Mouse (Mus musculus) fibroblast of lung, adult 2 months (primary cell): ENCODE data around the gene Sars2.

Source experiments
- DNase-seq: peaks from one replicate; pipeline ENCODE4 v3.0.0-alpha.2; 2011; ENCODE audit warnings: low read depth

The Sars2 gene

GRCm38 (mm10) chr7:28780067-28780658, 38.4 kb downstream of the Sars2 start:
- peak; percentile 66 for DNase-seq

- DNase-seq, result no peak
Observed at GRCm38 (mm10) chr7:28780857-28781256, 39.1 kb downstream of the Sars2 start.

GRCm38 (mm10) chr7:28781261-28781663, 39.5 kb downstream of the Sars2 start:
- no peak for DNase-seq

- DNase-seq, result no peak
Observed at GRCm38 (mm10) chr7:28785161-28785560, 43.4 kb downstream of the Sars2 start.

- DNase-seq, result no peak
Observed at GRCm38 (mm10) chr7:28787884-28788283, 46.1 kb downstream of the Sars2 start.

- no peak for DNase-seq
Observed at GRCm38 (mm10) chr7:28788307-28789195, 46.8 kb downstream of the Sars2 start, which contains the start of gene Rinl. Rinl (plus strand) TSS chr7:28788969.

GRCm38 (mm10) chr7:28789235-28789634, 47.4 kb downstream of the Sars2 start:
- no peak for DNase-seq

- DNase-seq, result no peak
Observed at GRCm38 (mm10) chr7:28790066-28790806, 48.4 kb downstream of the Sars2 start.

- DNase-seq, result no peak
Observed at GRCm38 (mm10) chr7:28791706-28792105, 49.9 kb downstream of the Sars2 start.

GRCm38 (mm10) chr7:28792391-28793185, 50.8 kb downstream of the Sars2 start:
- DNase-seq, result no peak

GRCm38 (mm10) chr7:28793834-28794233, 52.0 kb downstream of the Sars2 start:
- DNase-seq, result no peak

- no peak for DNase-seq
Observed at GRCm38 (mm10) chr7:28794496-28794895, 52.7 kb downstream of the Sars2 start.

- DNase-seq, result no peak
Observed at GRCm38 (mm10) chr7:28795832-28796231, 54.0 kb downstream of the Sars2 start.

GRCm38 (mm10) chr7:28796562-28796975, 54.8 kb downstream of the Sars2 start:
- no peak for DNase-seq

GRCm38 (mm10) chr7:28799994-28800393, 58.2 kb downstream of the Sars2 start:
- no peak for DNase-seq

GRCm38 (mm10) chr7:28801451-28801850, 59.7 kb downstream of the Sars2 start:
- no peak for DNase-seq

- peak; percentile 89 for DNase-seq
Observed at GRCm38 (mm10) chr7:28801901-28802670, 60.3 kb downstream of the Sars2 start.

- DNase-seq, result no peak
Observed at GRCm38 (mm10) chr7:28802846-28803588, 61.2 kb downstream of the Sars2 start.
